Mouse (Mus musculus): ENCODE measurements around the gene Pnma1. TPM values are rescaled to one million over a fixed set of nuclear protein-coding genes. Genes with fewer than 3 reads are reported as not detected.
A peak's percentile ranks its signal among the peaks of the same experiment; 100 is the strongest.

The Pnma1 gene
- polyA plus RNA-seq, 1 experiment from 2014 or later: 0.79 TPM

- H3K27ac ChIP-seq (ENCODE audit: low read depth): peak overlapping the region; percentile 51
- no peak for TF ChIP-seq CTCF (IDR thresholded peaks at IDR 0.05; ENCODE audit: low read depth)
These were observed 22.4 kb downstream of the Pnma1 start for GRCm38 (mm10) chr12:84125892-84126291.

GRCm38 (mm10) chr12:84119584-84119983, 28.7 kb downstream of the Pnma1 start:
- WGBS: 94% methylated on average over 5 of the region's 5 CpGs
- no peaks in the 10 kb centered on the region for H3K36me3 ChIP-seq (ENCODE audit: insufficient read depth)
- no peak for DNase-seq
- no peak overlapping the region for H3K4me3 ChIP-seq (ENCODE audit: low read depth, low read length)
- no peak overlapping the region for H3K4me2 ChIP-seq
- no peaks in the 10 kb centered on the region for H3K4me1 ChIP-seq (ENCODE audit: insufficient read depth)
- H3K27ac ChIP-seq (ENCODE audit: low read depth): no peak overlapping the region
- H3K9me3 ChIP-seq (ENCODE audit: low read depth, low read length): no peaks in the 10 kb centered on the region
- no peak overlapping the region for H3K9ac ChIP-seq
- TF ChIP-seq CTCF (IDR thresholded peaks at IDR 0.05; ENCODE audit: low read depth): no peak
- H3K27me3 ChIP-seq (ENCODE audit: insufficient read depth, low read length): no peaks in the 10 kb centered on the region
- no peak for ATAC-seq (ENCODE audit: insufficient read depth)

More at GRCm38 (mm10) chr12:84125892-84126291, 22.4 kb downstream of the Pnma1 start:
- DNase-seq (peak; percentile 26), ATAC-seq (ENCODE audit: insufficient read depth) (no peak)
- H3K4me2 ChIP-seq: peak overlapping the region; percentile 31; the same call in 1 of the 2 replicates
- H3K9ac ChIP-seq: no peak overlapping the region
- no peak overlapping the region for H3K4me3 ChIP-seq (ENCODE audit: low read depth, low read length)
- WGBS: 50% methylated on average over 12 of the region's 12 CpGs
- H3K27me3 ChIP-seq (ENCODE audit: insufficient read depth, low read length): no peaks in the 10 kb centered on the region
- H3K4me1 ChIP-seq (ENCODE audit: insufficient read depth): 0 out of 2 replicates have a peak, but pooled peaks cover 4% of the 10 kb centered on the region
- no peaks in the 10 kb centered on the region for H3K9me3 ChIP-seq (ENCODE audit: low read depth, low read length)
- peaks cover 10% of the 10 kb centered on the region; the same call in 1 of the 2 replicates for H3K36me3 ChIP-seq (ENCODE audit: insufficient read depth)

- Histone ChIP-seq H3K36me3 (ENCODE audit: insufficient read depth) (no peaks in the 10 kb centered on the region), H3K27me3 (ENCODE audit: insufficient read depth, low read length) (no peaks in the 10 kb centered on the region), H3K9me3 (ENCODE audit: low read depth, low read length) (no peaks in the 10 kb centered on the region), H3K27ac (ENCODE audit: low read depth) (0 out of 2 replicates have a peak within 1 kb of the TSS, but pooled peaks have one; percentile 1), H3K4me2 (peak within 1 kb of the TSS; percentile 74), H3K4me1 (ENCODE audit: insufficient read depth) (no peaks in the 10 kb centered on the region), H3K9ac (peak within 1 kb of the TSS; percentile 64), H3K4me3 (ENCODE audit: low read depth, low read length) (peak within 1 kb of the TSS; percentile 62)
- DNase-seq (peak; percentile 97), ATAC-seq (ENCODE audit: insufficient read depth) (peak; percentile 98)
- WGBS: 3% methylated on average over 30 of the region's 35 CpGs
- TF ChIP-seq CTCF (IDR thresholded peaks at IDR 0.05; ENCODE audit: low read depth): peak; percentile 28
These were observed 33.9 kb downstream of the Pnma1 start, which contains the start of gene Dnal1 for GRCm38 (mm10) chr12:84114153-84114994. Gene Dnal1, plus strand, starts transcription at chr12:84114366.

- TF ChIP-seq CTCF (IDR thresholded peaks at IDR 0.05; ENCODE audit: low read depth): no peak
- Histone ChIP-seq H3K9ac (no peak overlapping the region), H3K27ac (ENCODE audit: low read depth) (no peak overlapping the region), H3K4me2 (peak overlapping the region; percentile 74), H3K27me3 (ENCODE audit: insufficient read depth, low read length) (no peaks in the 10 kb centered on the region), H3K36me3 (ENCODE audit: insufficient read depth) (no peaks in the 10 kb centered on the region), H3K4me1 (ENCODE audit: insufficient read depth) (no peaks in the 10 kb centered on the region), H3K4me3 (ENCODE audit: low read depth, low read length) (peak overlapping the region; percentile 62), H3K9me3 (ENCODE audit: low read depth, low read length) (no peaks in the 10 kb centered on the region)
- 30% methylated on average over 6 of the region's 6 CpGs for WGBS
- DNase-seq: no peak
- no peak for ATAC-seq (ENCODE audit: insufficient read depth)
These were observed 34.6 kb downstream of the Pnma1 start for GRCm38 (mm10) chr12:84113676-84114075.

GRCm38 (mm10) chr12:84110814-84111213, 37.5 kb downstream of the Pnma1 start:
- ATAC-seq (ENCODE audit: insufficient read depth) (no peak), DNase-seq (no peak)
- Histone ChIP-seq H3K36me3 (ENCODE audit: insufficient read depth) (no peaks in the 10 kb centered on the region), H3K9me3 (ENCODE audit: low read depth, low read length) (no peaks in the 10 kb centered on the region), H3K9ac (no peak overlapping the region), H3K4me3 (ENCODE audit: low read depth, low read length) (no peak overlapping the region), H3K27me3 (ENCODE audit: insufficient read depth, low read length) (no peaks in the 10 kb centered on the region), H3K4me2 (no peak overlapping the region), H3K4me1 (ENCODE audit: insufficient read depth) (no peaks in the 10 kb centered on the region), H3K27ac (ENCODE audit: low read depth) (no peak overlapping the region)
- 90% methylated on average over 4 of the region's 4 CpGs for WGBS
- no peak for TF ChIP-seq CTCF (IDR thresholded peaks at IDR 0.05; ENCODE audit: low read depth)

- H3K4me2 ChIP-seq: no peak overlapping the region
- H3K27me3 ChIP-seq (ENCODE audit: insufficient read depth, low read length): no peaks in the 10 kb centered on the region
- H3K4me3 ChIP-seq (ENCODE audit: low read depth, low read length): no peak overlapping the region
- no peak for TF ChIP-seq CTCF (IDR thresholded peaks at IDR 0.05; ENCODE audit: low read depth)
- no peaks in the 10 kb centered on the region for H3K36me3 ChIP-seq (ENCODE audit: insufficient read depth)
- H3K4me1 ChIP-seq (ENCODE audit: insufficient read depth): no peaks in the 10 kb centered on the region
- no peak overlapping the region for H3K27ac ChIP-seq (ENCODE audit: low read depth)
- no peak for ATAC-seq (ENCODE audit: insufficient read depth)
- no peak overlapping the region for H3K9ac ChIP-seq
- DNase-seq: no peak
- 67% methylated on average over 1 of the region's 1 CpGs for WGBS
- no peaks in the 10 kb centered on the region for H3K9me3 ChIP-seq (ENCODE audit: low read depth, low read length)
These were observed 38.4 kb downstream of the Pnma1 start for GRCm38 (mm10) chr12:84109924-84110323.

- Histone ChIP-seq H3K9ac (no peak overlapping the region), H3K9me3 (ENCODE audit: low read depth, low read length) (no peaks in the 10 kb centered on the region), H3K27me3 (ENCODE audit: insufficient read depth, low read length) (no peaks in the 10 kb centered on the region), H3K4me2 (no peak overlapping the region), H3K4me1 (ENCODE audit: insufficient read depth) (no peaks in the 10 kb centered on the region), H3K36me3 (ENCODE audit: insufficient read depth) (no peaks in the 10 kb centered on the region), H3K27ac (ENCODE audit: low read depth) (no peak overlapping the region), H3K4me3 (ENCODE audit: low read depth, low read length) (no peak overlapping the region)
- WGBS: 64% methylated on average over 1 of the region's 1 CpGs
- no peak for TF ChIP-seq CTCF (IDR thresholded peaks at IDR 0.05; ENCODE audit: low read depth)
- ATAC-seq (ENCODE audit: insufficient read depth) (no peak), DNase-seq (no peak)
These were observed 40.6 kb downstream of the Pnma1 start for GRCm38 (mm10) chr12:84107692-84108091.

Measured in lung, embryonic 14.5 days (tissue).